Mouse (Mus musculus) right cerebral cortex, postnatal 36 days (tissue): ENCODE results near the gene Xkr7.

ENCODE experiments used
- DNase-seq, 2 experiments: peaks; one replicate each; pipeline ENCODE4 v3.0.0; 2022; ENCODE audit warnings: low spot score in 2 of 2, mixed read lengths in 1 of 2

The Xkr7 gene

DNA sequence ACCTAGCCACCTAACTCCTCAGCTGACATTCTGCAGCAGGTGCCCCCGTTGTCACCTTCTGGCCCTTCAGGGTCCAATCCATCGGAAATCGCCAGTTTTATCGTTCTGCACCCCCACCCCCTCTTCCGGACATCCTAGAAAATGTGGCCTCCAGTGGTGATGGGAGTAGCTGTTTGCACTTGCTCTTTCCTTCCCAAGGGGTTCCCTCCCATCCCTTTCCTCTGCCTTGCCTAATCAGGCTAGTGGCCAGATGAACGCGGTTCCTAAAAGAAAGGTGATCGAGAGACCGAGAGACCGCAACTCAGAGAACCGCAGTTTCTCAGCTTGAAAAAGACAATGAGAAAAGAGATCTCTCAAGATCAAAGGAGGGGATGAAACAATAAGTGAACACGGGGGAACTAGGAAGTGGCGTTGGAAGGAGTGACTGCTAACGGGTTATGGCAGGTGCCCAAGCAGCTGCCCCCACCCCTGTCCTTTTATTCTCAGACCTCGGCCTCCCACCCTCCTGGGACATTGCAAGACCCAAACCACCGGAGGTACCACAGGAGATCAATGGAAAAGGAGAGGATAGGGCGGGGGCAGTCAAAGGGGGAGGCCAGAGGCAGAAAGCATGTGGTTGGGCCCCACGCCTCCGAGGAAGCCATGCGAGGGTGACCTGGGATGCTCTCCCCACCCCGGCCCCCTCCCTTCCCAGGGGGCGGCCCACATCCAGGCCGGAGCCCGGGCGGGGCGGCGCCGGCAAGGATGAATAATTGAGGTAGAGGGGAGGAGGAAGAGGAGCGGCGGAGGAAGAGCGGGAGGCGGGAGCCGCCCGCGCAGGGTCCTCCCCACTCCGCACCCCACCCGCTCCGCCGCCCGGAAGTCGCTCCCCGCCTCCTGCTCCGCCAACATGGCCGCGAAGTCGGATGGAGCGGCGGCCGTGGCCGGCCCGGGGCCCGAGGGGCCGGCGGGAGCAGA, at the start of gene Xkr7:
Gene Xkr7, plus strand, starts transcription at position 727 of the 957 bp plus-strand sequence.
- no peak for DNase-seq

- no peak for DNase-seq
Observed at GRCm38 (mm10) chr2:152985582-152985981, 46.1 kb upstream of the Xkr7 start.

- DNase-seq: no peak
Observed at GRCm38 (mm10) chr2:152991529-152991928, 40.1 kb upstream of the Xkr7 start.

- no peak for DNase-seq
Observed at GRCm38 (mm10) chr2:152997046-152997445, 34.6 kb upstream of the Xkr7 start.

- no peak for DNase-seq
Observed at GRCm38 (mm10) chr2:153002492-153003248, 29.0 kb upstream of the Xkr7 start.

GRCm38 (mm10) chr2:153003681-153004338, 27.8 kb upstream of the Xkr7 start:
- no peak for DNase-seq

GRCm38 (mm10) chr2:153005981-153006380, 25.7 kb upstream of the Xkr7 start:
- no peak for DNase-seq

DNA sequence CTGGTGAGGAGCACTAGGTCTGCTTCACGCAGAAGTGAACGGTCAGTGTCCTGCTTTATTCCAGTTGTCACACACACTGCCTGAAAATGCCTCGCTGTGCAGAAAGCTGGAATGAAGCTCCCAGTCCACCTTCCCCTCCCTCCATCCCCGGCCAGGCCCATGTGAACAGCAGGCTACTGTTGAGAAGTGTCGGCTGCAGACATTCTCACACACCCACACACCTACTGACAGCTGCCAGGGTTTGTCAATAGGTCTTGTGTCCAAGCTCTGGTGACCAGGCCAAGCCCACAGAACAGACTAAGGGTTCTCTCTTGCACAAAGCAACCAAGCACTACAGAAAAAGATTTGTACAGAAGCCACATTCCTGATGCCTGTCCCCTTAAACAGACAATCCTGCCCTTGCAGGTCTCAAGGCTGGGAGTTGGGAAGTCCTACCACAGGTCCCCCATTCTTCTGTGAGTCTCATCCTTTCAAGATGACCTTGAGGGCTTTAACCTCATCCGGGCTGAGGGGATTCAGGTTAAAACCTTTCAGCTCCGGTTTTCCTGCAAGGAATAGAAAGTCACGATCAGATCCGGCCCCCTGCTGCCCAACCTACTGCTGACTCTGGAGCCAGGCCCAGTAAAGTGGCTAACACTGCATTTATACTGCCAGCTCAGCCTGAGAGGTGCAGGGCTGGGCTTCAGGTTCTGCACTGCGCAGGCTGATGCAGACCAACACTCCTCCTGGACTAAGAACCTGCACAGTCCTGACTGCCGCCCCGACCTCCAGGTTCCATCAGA, 22.3 kb upstream of the Xkr7 start:
- DNase-seq: no peak

DNA sequence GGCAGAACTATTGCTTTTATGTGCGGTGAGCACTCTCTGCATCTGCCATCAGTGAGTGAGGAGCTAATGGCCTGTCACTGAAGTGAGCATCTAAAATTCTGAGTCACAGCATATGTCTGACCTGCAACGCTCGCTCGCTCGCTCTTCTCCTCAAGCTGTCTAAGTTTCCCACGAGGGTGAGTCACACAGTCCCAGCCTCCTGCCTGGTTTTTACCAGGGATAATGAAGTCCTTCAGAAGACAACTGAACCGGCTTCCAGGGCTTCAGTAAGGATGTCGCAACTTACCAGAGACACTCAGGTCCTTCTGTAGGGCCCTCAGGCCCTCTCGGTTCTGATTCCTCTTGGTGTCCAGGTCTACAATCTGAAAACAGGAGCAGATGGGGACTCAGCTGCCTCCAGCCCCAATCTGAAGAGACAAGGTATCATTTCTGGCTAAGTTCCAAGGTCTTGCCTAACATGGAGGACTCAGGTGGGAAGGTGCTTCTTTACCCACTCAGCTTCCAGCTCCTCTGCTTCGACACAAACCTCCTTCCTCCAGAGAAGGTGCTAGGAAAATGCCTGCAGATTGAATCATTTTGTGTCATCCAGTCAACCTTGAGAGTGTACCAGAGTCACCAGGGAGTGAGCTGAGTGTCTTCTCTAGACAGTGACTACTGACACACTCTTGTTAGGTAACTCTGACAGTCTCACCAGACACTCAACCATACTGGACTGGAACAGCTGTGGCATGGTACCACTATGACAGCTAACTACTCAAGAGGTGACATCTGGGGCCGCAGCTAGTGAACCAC, 17.7 kb upstream of the Xkr7 start:
- DNase-seq: peak in 1 of 2 experiments; percentile 23

GRCm38 (mm10) chr2:153014758-153015593, 16.7 kb upstream of the Xkr7 start, which contains the start of gene Pdrg1:
Gene Pdrg1, minus strand, starts transcription at chr2:153015427.
- peak; percentile 89 to 93 for DNase-seq

GRCm38 (mm10) chr2:153015804-153016203, 15.8 kb upstream of the Xkr7 start:
- DNase-seq: no peak

DNA sequence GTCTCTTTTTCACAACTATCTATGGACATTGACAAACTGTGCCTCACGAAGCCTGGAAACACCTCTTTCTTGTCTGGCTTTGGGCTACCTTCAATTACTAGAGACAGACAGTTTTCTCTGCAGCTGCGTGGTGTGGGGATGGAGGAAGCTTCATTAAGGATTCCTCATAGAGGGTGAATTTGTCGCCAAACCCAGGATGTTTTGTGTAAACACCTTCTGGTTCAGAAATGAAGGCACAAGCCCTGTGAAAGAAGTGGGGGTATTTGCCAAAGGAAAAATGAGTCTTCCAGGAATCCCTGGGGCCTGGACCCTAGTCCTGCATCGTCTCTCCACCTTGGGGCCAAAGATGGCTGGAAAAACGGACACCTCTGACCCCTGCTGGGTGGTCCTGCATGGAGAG, 14.9 kb upstream of the Xkr7 start:
- no peak for DNase-seq

DNA sequence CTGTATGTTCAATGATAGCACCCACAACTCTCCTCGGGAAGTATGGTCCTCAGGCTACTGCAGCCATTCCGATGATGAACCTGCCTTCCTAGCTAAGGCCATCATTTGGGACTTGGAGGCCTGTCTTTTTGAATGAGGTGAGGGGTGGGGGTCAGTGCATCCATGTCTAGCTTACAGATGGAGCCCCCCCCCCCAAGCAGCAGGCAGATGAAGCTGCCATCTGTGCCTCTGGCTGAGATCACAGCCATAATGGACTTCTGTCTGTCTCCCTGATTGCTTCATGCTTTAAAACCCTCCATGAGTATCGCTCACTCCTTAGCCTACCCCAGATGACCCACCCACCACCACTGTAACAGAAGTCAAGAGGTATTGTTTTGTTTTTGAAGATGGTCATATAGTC, 12.3 kb upstream of the Xkr7 start:
- DNase-seq: no peak

DNA sequence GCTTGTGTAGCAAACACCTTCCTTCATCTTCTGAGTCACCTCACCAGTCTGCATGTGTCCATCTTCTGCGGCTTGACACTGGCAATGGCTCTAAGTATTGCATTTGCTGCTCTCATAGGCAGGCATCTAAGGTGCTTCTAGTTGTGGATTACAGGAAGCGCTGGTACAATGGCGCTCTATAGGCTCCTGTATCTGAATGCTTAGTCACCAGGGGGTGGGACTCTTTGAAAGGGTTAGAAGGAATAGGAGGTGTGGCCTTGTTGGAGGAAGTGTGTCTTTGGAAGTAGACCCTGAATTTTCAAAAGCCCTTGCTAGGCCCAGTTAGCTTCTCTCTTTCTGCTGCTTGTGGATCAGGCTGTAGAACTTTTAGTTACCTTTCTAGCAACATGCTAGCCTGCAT, 10.5 kb upstream of the Xkr7 start:
- no peak for DNase-seq

GRCm38 (mm10) chr2:153022855-153023254, 8.8 kb upstream of the Xkr7 start:
- no peak for DNase-seq

- DNase-seq: no peak
Observed at GRCm38 (mm10) chr2:153026052-153026451, 5.6 kb upstream of the Xkr7 start.

DNA sequence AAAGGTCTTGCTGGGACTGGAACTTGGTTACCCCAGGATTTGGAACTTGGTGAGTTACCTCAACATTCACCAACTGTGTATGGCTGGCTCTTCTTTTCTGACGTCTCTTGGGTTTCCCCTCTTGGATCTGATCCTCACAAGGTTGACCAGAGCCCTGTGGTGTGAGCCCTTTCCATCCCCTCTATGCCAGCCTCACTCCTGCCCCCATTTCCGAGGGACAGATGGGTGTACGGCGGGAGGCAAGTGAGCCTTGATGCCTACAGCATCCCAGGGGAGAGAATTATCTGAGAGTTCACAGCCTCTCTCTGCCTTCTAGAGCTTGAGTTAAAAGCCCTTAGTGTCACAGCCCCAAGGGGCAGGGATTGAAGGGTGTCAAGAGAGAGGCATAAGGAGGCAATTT, 4.2 kb upstream of the Xkr7 start:
- no peak for DNase-seq

DNA sequence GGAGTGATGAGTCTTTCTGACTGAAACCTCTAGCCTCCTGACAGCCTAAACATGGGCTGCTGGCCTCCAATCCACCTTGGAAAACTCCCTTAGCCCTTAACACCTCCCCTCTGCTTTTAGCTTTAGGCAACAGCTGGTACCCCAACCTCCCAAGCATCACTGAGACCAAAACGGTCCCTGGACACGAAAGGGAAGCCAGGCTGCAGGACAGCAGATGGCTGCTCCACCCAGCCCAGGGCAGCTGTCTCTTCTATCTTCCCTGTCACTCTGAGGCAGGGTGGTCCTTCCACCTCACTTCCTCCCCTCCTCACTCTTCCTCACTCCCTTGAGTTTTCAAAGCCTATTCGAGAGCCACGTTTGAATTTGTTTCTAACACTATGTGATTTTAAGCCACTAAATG, 1.2 kb upstream of the Xkr7 start:
- no peak for DNase-seq

DNA sequence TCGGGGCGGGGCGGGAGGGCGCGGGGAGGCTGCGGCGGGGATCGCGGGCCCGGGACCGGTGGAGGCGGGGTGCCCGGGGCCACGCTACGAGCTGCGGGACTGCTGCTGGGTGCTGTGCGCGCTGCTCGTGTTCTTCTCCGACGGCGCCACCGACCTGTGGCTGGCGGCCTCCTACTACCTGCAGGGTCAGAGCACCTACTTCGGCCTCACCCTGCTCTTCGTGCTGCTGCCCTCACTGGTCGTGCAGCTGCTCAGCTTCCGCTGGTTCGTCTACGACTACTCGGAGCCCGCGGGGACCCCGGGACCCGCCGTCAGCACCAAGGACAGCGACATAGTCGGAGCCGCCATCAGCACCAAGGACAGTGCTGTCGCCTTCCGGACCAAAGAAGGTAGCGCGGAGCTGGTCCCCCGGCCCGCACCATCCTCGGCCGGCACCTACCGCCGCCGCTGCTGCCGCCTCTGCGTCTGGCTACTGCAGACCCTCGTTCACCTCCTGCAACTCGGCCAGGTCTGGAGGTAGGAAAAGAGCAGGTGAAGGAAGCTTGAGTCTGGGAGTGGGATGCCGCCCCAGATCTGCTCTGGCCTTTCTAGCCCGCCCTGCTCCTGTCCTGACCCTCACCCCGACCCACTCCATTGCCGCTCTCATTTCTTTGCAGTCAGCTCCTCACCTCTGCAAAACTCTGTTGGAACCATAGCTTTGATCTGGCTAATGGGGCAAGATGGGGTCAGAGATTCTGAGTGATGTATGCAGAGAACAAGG, 611 bp downstream of the Xkr7 start:
- DNase-seq: no peak
